7 mouse cellular contexts compared by ENCODE assay signal in the genomic region with DNA sequence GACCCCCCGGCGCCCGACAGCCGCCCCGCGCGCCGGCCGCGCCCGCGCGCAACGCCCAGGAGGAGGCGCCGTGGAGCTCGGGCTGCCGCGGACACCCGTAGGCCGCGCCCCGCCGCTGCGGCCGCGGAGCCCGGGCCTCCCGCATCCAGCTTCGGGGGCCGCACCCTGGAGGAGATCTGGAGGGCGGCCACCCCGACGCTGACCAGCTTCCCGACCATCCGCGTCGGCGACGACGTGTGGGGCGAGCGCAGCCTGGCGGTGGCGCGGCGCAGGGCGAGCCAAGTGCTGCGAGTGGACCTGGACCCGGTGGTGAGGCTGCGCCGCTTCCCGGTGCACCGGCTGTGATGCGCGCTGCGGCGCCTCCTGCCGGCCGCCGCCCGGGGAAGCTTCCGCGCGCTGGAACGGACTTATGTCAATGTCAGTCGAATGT. TPM values are rescaled to one million over a fixed set of nuclear protein-coding genes. Genes with fewer than 3 reads are reported as not detected.
DNase-seq lines count a peak whose midpoint lies in the region; ATAC-seq lines count a peak whose summit lies in the region.

No protein-coding gene starts in this region.

- ATAC-seq in embryonic facial prominence, embryonic 11.5 days (replicated peaks; ENCODE audit: insufficient number of reproducible peaks, low FRiP score, low TSS enrichment, low read depth) = peak; percentile 83
- ATAC-seq in granulocyte monocyte progenitor cell, adult 5-6 weeks (replicated peaks; ENCODE audit: poor library complexity, severe bottlenecking) = peak; percentile 66
- ATAC-seq in midbrain, embryonic 12.5 days (ENCODE audit: low FRiP score, low read depth) = peak; percentile 79

- H3K4me3 ChIP-seq in embryonic facial prominence, embryonic 11.5 days (ENCODE audit: low read depth, low read length) = peak overlapping the region; percentile 77
- H3K4me3 ChIP-seq in limb, embryonic 10.5 days = peak overlapping the region; percentile 80
- peak overlapping the region; percentile 84 for H3K4me3 ChIP-seq in midbrain, embryonic 12.5 days

- peaks cover 2% of the 10 kb centered on the region; the same call in 1 of the 2 replicates for H3K4me1 ChIP-seq in embryonic facial prominence, embryonic 11.5 days (ENCODE audit: control insufficient read depth, insufficient read depth, low read length)
- H3K4me1 ChIP-seq in limb, embryonic 10.5 days = peaks cover 8% of the 10 kb centered on the region; the same call in 1 of the 2 replicates
- H3K4me1 ChIP-seq in midbrain, embryonic 12.5 days = peaks cover 18% of the 10 kb centered on the region

- WGBS in embryonic facial prominence, embryonic 11.5 days = 0% methylated on average over 64 of the region's 67 CpGs
- under 1% methylated on average over 66 of the region's 67 CpGs for WGBS in limb, embryonic 10.5 days
- under 1% methylated on average over 67 of the region's 67 CpGs for WGBS in midbrain, embryonic 12.5 days

- H3K4me2 ChIP-seq in embryonic facial prominence, embryonic 11.5 days (ENCODE audit: low read depth, low read length) = peak overlapping the region; percentile 79
- H3K4me2 ChIP-seq in midbrain, embryonic 12.5 days (replicated peaks) = peak overlapping the region; percentile 75

- no peaks in the 10 kb centered on the region for H3K36me3 ChIP-seq in embryonic facial prominence, embryonic 11.5 days (replicated peaks; ENCODE audit: control insufficient read depth, insufficient read depth, low read depth, low read length)
- peaks cover 3% of the 10 kb centered on the region; the same call in 1 of the 2 replicates for H3K36me3 ChIP-seq in limb, embryonic 10.5 days
- no peaks in the 10 kb centered on the region for H3K36me3 ChIP-seq in midbrain, embryonic 12.5 days

- peak overlapping the region; percentile 95 for H3K27ac ChIP-seq in embryonic facial prominence, embryonic 11.5 days (replicated peaks; ENCODE audit: low read depth, low read length)
- peak overlapping the region; percentile 97 for H3K27ac ChIP-seq in limb, embryonic 10.5 days
- H3K27ac ChIP-seq in midbrain, embryonic 12.5 days (replicated peaks) = peak overlapping the region; percentile 96

- H3K9me3 ChIP-seq in embryonic facial prominence, embryonic 11.5 days (replicated peaks; ENCODE audit: control insufficient read depth, low read length) = no peaks in the 10 kb centered on the region
- no peaks in the 10 kb centered on the region for H3K9me3 ChIP-seq in limb, embryonic 10.5 days (replicated peaks)
- H3K9me3 ChIP-seq in midbrain, embryonic 12.5 days = no peaks in the 10 kb centered on the region

- H3K9ac ChIP-seq in embryonic facial prominence, embryonic 11.5 days (replicated peaks; ENCODE audit: low read length) = peak overlapping the region; percentile 94
- H3K9ac ChIP-seq in midbrain, embryonic 12.5 days (replicated peaks) = peak overlapping the region; percentile 89

- DNase-seq in adrenal gland, postnatal 25 days = peak; percentile 87
- DNase-seq in embryonic facial prominence, embryonic 11.5 days (ENCODE audit: low spot score) = peak; percentile 83
- DNase-seq in kidney, adult 18-20 months = peak; percentile 92
- DNase-seq in limb, embryonic 10.5 days (ENCODE audit: low spot score) = peak; percentile 86
- peak; percentile 67 for DNase-seq in skeletal muscle tissue, adult 2 months (ENCODE audit: low read depth, low spot score)

- H3K27me3 ChIP-seq in embryonic facial prominence, embryonic 11.5 days (ENCODE audit: control insufficient read depth, insufficient read depth, low read length) = no peaks in the 10 kb centered on the region
- no peaks in the 10 kb centered on the region for H3K27me3 ChIP-seq in limb, embryonic 10.5 days (ENCODE audit: low read depth, poor library complexity, severe bottlenecking)
- H3K27me3 ChIP-seq in midbrain, embryonic 12.5 days = peaks cover 4% of the 10 kb centered on the region; the same call in 1 of the 2 replicates

RNA-seq across cellular contexts. Expression of a gene that starts 0.8 kb away (rescaled TPM):
- total RNA-seq in adrenal gland, postnatal 25 days (2021) = 12.8 and 13.9 TPM in 2 replicates
- 6.5 and 7.3 TPM in 2 replicates for polyA plus RNA-seq in embryonic facial prominence, embryonic 11.5 days (2014; fragmentation: Nextera tagmentation; extraction: Ambion mirVana)
- total RNA-seq in granulocyte monocyte progenitor cell, adult 5-6 weeks (2014; fragmentation: Nextera tagmentation) = 7.4 and 11.2 TPM in 2 replicates
- total RNA-seq in granulocyte monocyte progenitor cell, adult 5-6 weeks (2017) = 15.1 and 15.9 TPM in 2 replicates
- 2.3 and 3.5 TPM in 2 replicates for polyA plus RNA-seq in limb, embryonic 10.5 days (2016; fragmentation: Nextera tagmentation; extraction: Ambion mirVana)
- 6.1 and 6.8 TPM in 2 replicates for polyA plus RNA-seq in midbrain, embryonic 12.5 days (2016; fragmentation: Nextera tagmentation; extraction: Ambion mirVana)

Comparison
In these comparisons a context has a peak if more than half of its experiments do, and no peak if none do; other contexts are left out.
1. Peak in every context shown above with its lines: DNase-seq, ATAC-seq, H3K4me3 ChIP-seq and H3K27ac ChIP-seq.